In genomic region chr10:110192026-110192805, GRCm38 (mm10) we compare ENCODE assay signal across 11 mouse cellular contexts.
DNase-seq lines count a peak whose midpoint lies in the region; ATAC-seq lines count a peak whose summit lies in the region.
"Had no signal": no experiment of that assay in that cellular context is flagged by ENCODE, and none has a peak within 500 bp of the region (broad histone marks: within the 10 kb centered on the region; RNA-seq: fewer than 3 reads in every experiment).

No protein-coding gene starts in this region.

- H3K9me3 ChIP-seq in lung, embryonic 16.5 days (ENCODE audit: control insufficient read depth, low read length) = no peaks in the 10 kb centered on the region

- no peak overlapping the region for H3K4me3 ChIP-seq in lung, embryonic 16.5 days (ENCODE audit: low read length)
- H3K4me3 ChIP-seq: megakaryocyte, embryonic 14.5 days had no signal

- H3K27me3 ChIP-seq in lung, embryonic 16.5 days (ENCODE audit: control insufficient read depth, insufficient read depth, low read depth, low read length) = no peaks in the 10 kb centered on the region
- H3K27me3 ChIP-seq: megakaryocyte, embryonic 14.5 days; Patski had no signal

- no peak overlapping the region for H3K9ac ChIP-seq in lung, embryonic 16.5 days (ENCODE audit: low read length)

- DNase-seq in lung, postnatal 25 days (ENCODE audit: low spot score) = no peak
- peak; percentile 75 to 82 for DNase-seq in cerebellum, postnatal 36 days
- peak; percentile 21 to 82 for DNase-seq in layer of hippocampus, postnatal 14 days (ENCODE audit: low spot score in 2 of 2)
- DNase-seq in right cerebral cortex, postnatal 25 days = peak; percentile 43
- DNase-seq in adrenal gland, postnatal 36 days = no peak
- DNase-seq in embryo, embryonic 11 days = no peak
- DNase-seq in adrenal gland, adult 8-10 months = no peak
- DNase-seq: kidney, adult 11 months had no signal

- H3K36me3 ChIP-seq in lung, embryonic 16.5 days (ENCODE audit: control insufficient read depth, insufficient read depth, low read length) = no peaks in the 10 kb centered on the region

- H3K4me2 ChIP-seq in lung, embryonic 16.5 days (ENCODE audit: low read depth, low read length) = no peak overlapping the region

- H3K4me1 ChIP-seq in lung, embryonic 16.5 days (replicated peaks; ENCODE audit: control insufficient read depth, insufficient read depth, low read length) = peaks cover 3% of the 10 kb centered on the region
- H3K4me1 ChIP-seq: megakaryocyte, embryonic 14.5 days had no signal

- peak; percentile 12; the same call in 1 of the 2 replicates for ATAC-seq in lung, embryonic 16.5 days (ENCODE audit: low read depth)
- ATAC-seq: Patski had no signal

- peak overlapping the region; percentile 36; the same call in 1 of the 2 replicates for H3K27ac ChIP-seq in lung, embryonic 16.5 days (ENCODE audit: low read length)

- 63% methylated on average over 7 of the region's 7 CpGs for WGBS in lung, embryonic 16.5 days

Comparison
In these comparisons a context has a peak if more than half of its experiments do, and no peak if none do; other contexts are left out.
1. DNase-seq: peak in cerebellum, postnatal 36 days (2 of 2), layer of hippocampus, postnatal 14 days (2 of 2) and right cerebral cortex, postnatal 25 days (single experiment); none in lung, postnatal 25 days (single experiment), adrenal gland, postnatal 36 days (0 of 2), embryo, embryonic 11 days (single experiment) and adrenal gland, adult 8-10 months (single experiment).